Mouse (Mus musculus): ENCODE data around the gene Zcwpw1. TPM values are rescaled to one million over a fixed set of nuclear protein-coding genes. Genes with fewer than 3 reads are reported as not detected.
"Not testable (repeated sequence)": the region's sequence is repeated elsewhere in the genome, so short reads cannot be mapped to it uniquely, and the experiment has no call there.

The Zcwpw1 gene
- polyA plus RNA-seq, 1 experiment from 2014 or later = 11.8 TPM

DNA sequence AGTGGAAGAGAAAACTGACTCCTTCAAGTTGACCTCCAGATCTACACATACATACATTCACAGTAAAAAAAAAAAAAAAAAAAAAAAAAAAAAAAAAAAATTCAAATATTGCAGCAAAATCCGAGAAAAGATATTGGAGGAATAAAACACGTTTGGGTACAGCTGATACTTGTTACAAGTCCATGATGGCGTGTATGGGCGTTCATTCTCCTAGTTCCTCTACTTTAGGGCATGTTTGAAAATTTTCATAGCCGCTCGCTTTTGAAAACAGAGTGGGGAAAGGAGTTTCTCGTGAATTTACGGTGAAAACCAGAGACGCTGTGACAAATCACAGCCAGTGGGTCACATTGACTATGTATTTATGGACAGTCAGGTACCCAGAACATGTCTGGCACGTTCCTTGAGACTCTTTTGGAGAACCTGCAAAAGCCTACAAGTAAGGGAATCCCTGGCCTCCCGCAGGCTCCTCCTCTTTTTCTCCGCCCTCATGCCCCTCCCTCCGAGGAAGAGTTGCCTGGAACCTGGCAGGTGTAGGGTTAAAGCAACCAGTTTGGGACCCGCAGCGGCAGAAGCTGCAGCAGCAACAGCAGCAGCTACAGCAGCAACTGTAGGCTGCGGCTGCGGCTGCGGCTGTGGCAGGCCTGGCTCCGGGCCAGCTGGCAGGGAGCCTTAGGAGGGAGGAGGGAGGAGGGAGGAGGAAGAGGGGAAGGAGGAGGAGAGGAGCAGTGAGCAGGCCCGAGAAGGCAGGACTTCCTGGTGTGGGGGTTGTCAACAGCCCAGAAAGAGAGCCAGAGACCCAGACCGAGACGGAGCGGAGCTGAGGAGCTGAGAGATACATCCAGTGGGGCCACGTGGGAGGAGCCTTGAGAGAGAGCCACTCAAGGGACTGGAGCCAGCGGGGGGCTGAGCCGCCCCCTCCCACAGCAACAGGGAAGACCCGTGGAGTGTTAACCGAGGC is 42.1 kb upstream of the Zcwpw1 start, which contains the start of gene Tsc22d4:
Tsc22d4 (plus strand) TSS at position 517 of the 958 bp plus-strand sequence.
- Histone ChIP-seq H3K27me3 (replicated peaks; ENCODE audit: control insufficient read depth, insufficient read depth, low read length) (no peaks in the 10 kb centered on the region), H3K4me3 (ENCODE audit: low read length) (peak within 1 kb of the TSS; percentile 89), H3K36me3 (ENCODE audit: control insufficient read depth, insufficient read depth, low read length) (no peaks in the 10 kb centered on the region), H3K4me1 (ENCODE audit: control insufficient read depth, insufficient read depth, low read length) (peaks cover 29% of the 10 kb centered on the region), H3K9ac (ENCODE audit: low read depth, low read length) (peak within 1 kb of the TSS; percentile 96), H3K9me3 (ENCODE audit: control insufficient read depth, low read length) (no peaks in the 10 kb centered on the region), H3K27ac (ENCODE audit: low read length) (peak within 1 kb of the TSS; percentile 99), H3K4me2 (ENCODE audit: low read depth, low read length) (peak within 1 kb of the TSS; percentile 97)
- WGBS = 2% methylated on average over 28 of the region's 28 CpGs
- ATAC-seq = peak; percentile 88

DNA sequence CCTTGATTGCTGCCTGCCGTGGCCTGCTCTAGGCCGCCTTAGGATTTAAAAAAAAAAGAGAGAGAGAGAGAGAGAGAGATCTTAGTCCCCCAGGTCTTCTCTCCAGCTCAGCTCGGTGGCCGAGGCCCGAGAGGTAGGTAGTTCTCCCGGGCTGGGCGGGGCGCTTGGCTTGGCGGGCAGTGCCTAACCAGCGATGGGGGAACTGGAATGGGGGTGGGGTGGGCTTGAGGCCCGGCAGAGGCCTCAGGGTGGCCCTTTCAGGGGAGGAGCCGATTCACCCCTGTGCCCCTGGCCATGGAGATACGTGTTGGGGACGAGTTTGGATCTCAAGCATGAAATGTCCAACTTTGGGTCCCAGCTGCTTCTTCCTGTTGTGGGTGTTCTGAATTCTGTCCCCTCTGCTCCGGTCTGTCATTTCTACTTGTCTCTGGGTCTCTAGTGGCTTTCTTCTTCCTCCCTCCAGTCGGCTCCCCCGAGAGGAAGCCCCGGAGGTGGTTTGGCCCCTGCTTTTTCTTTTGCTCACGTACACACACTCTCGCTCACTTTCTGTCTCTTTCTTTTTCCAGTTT is 41.2 kb upstream of the Zcwpw1 start:
- Histone ChIP-seq H3K9me3 (ENCODE audit: control insufficient read depth, low read length) (no peaks in the 10 kb centered on the region), H3K9ac (ENCODE audit: low read depth, low read length) (peak overlapping the region; percentile 96), H3K27ac (ENCODE audit: low read length) (peak overlapping the region; percentile 99), H3K36me3 (ENCODE audit: control insufficient read depth, insufficient read depth, low read length) (no peaks in the 10 kb centered on the region; the same call in 1 of the 2 replicates), H3K4me3 (ENCODE audit: low read length) (peak overlapping the region; percentile 89), H3K4me1 (ENCODE audit: control insufficient read depth, insufficient read depth, low read length) (peaks cover 28% of the 10 kb centered on the region), H3K4me2 (ENCODE audit: low read depth, low read length) (peak overlapping the region; percentile 97), H3K27me3 (replicated peaks; ENCODE audit: control insufficient read depth, insufficient read depth, low read length) (no peaks in the 10 kb centered on the region)
- WGBS = under 1% methylated on average over 20 of the region's 20 CpGs
- ATAC-seq = peak; percentile 56

DNA sequence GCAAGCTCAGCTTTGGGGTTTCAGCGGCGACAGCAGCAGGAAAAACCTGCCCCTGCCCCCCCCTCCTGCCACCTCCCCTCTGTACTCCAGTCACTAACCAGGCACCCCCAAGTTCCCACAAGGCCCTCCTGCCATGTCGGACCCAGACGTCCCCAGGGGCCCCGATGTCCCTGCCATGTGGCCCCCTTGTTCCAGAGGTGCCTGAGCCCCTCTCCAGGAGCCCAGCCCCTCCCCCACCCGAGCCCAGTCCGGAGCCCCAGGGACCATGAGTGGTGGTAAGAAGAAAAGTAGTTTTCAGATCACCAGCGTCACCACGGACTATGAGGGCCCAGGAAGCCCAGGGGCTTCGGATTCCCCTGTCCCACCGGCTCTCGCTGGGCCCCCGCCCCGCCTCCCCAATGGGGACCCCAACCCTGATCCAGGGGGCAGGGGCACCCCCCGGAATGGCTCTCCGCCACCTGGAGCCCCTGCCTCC is 40.7 kb upstream of the Zcwpw1 start:
- H3K36me3 ChIP-seq (ENCODE audit: control insufficient read depth, insufficient read depth, low read length) = peaks cover 1% of the 10 kb centered on the region
- H3K27ac ChIP-seq (ENCODE audit: low read length) = peak overlapping the region; percentile 99
- ATAC-seq = no peak
- peaks cover 28% of the 10 kb centered on the region for H3K4me1 ChIP-seq (ENCODE audit: control insufficient read depth, insufficient read depth, low read length)
- H3K4me3 ChIP-seq (ENCODE audit: low read length) = peak overlapping the region; percentile 89
- WGBS = under 1% methylated on average over 16 of the region's 16 CpGs
- H3K9ac ChIP-seq (ENCODE audit: low read depth, low read length) = peak overlapping the region; percentile 96
- H3K9me3 ChIP-seq (ENCODE audit: control insufficient read depth, low read length) = no peaks in the 10 kb centered on the region
- no peaks in the 10 kb centered on the region for H3K27me3 ChIP-seq (replicated peaks; ENCODE audit: control insufficient read depth, insufficient read depth, low read length)
- H3K4me2 ChIP-seq (ENCODE audit: low read depth, low read length) = peak overlapping the region; percentile 97

DNA sequence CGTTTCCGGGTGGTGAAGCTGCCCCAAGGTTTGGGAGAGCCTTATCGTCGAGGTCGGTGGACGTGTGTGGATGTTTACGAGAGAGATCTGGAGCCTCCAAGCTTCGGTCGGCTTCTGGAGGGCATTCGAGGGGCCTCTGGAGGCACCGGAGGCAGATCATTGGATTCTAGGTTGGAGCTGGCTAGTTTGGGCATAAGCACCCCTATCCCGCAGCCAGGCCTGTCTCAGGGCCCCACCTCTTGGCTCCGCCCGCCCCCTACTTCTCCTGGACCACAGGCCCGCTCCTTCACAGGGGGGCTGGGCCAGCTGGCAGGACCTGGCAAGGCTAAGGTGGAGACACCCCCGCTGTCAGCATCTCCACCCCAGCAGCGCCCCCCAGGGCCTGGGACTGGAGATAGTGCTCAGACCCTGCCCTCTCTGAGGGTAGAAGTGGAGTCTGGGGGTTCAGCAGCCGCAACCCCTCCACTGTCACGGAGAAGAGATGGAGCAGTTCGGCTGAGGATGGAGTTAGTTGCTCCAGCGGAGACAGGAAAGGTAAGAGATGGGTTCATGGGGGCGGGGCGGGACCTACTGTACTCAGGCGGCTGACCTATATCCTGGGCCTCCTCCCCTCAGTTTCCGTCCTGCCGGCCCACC is 40.2 kb upstream of the Zcwpw1 start:
- H3K27me3 ChIP-seq (replicated peaks; ENCODE audit: control insufficient read depth, insufficient read depth, low read length) = no peaks in the 10 kb centered on the region
- peak overlapping the region; percentile 89 for H3K4me3 ChIP-seq (ENCODE audit: low read length)
- peak overlapping the region; percentile 99 for H3K27ac ChIP-seq (ENCODE audit: low read length)
- H3K9ac ChIP-seq (ENCODE audit: low read depth, low read length) = peak overlapping the region; percentile 96
- ATAC-seq = 0 out of 2 replicates have a peak, but pooled peaks have one; percentile 9
- peak overlapping the region; percentile 97 for H3K4me2 ChIP-seq (ENCODE audit: low read depth, low read length)
- H3K4me1 ChIP-seq (ENCODE audit: control insufficient read depth, insufficient read depth, low read length) = peaks cover 28% of the 10 kb centered on the region
- H3K36me3 ChIP-seq (ENCODE audit: control insufficient read depth, insufficient read depth, low read length) = peaks cover 7% of the 10 kb centered on the region
- WGBS = 1% methylated on average over 26 of the region's 26 CpGs
- H3K9me3 ChIP-seq (ENCODE audit: control insufficient read depth, low read length) = no peaks in the 10 kb centered on the region

DNA sequence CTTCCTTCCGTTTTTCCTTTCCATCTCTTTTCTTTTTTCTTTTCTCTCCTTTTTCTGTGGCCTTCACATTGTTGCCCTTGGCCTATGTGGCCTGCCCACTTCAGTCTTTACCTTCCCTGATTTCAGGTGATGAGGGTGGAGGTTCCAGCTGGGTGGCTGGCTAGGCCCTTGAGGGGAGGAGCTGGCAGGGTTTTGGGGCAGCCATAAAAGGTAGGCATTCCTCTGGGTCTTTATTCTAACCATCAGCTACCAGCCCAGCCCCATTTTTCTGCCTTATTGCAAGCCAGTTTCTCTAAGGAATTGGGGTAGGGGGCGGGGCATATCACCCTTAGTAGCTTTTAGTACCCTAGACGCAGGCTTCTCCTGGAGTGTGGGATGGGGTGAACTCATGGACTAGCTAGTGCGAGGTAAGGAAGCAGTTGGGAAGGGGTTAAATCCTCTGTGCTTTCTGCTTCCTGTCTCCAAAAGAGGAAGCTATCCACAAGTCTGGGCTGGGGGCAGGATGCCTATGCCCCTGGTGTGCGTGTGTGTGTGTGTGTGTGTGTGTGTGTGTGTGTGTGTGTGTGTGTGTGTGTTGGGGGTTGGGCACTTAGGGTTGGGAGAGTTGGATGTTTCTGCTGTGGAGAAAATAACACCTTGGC is 39.3 kb upstream of the Zcwpw1 start:
- Histone ChIP-seq H3K4me2 (ENCODE audit: low read depth, low read length) (peak overlapping the region; percentile 97), H3K9me3 (ENCODE audit: control insufficient read depth, low read length) (no peaks in the 10 kb centered on the region), H3K36me3 (ENCODE audit: control insufficient read depth, insufficient read depth, low read length) (peaks cover 12% of the 10 kb centered on the region), H3K4me1 (ENCODE audit: control insufficient read depth, insufficient read depth, low read length) (peaks cover 33% of the 10 kb centered on the region), H3K27ac (ENCODE audit: low read length) (peak overlapping the region; percentile 3), H3K4me3 (ENCODE audit: low read length) (peak overlapping the region; percentile 89), H3K27me3 (replicated peaks; ENCODE audit: control insufficient read depth, insufficient read depth, low read length) (no peaks in the 10 kb centered on the region), H3K9ac (ENCODE audit: low read depth, low read length) (peak overlapping the region; percentile 34)
- ATAC-seq = no peak
- 21% methylated on average over 5 of the region's 5 CpGs for WGBS

DNA sequence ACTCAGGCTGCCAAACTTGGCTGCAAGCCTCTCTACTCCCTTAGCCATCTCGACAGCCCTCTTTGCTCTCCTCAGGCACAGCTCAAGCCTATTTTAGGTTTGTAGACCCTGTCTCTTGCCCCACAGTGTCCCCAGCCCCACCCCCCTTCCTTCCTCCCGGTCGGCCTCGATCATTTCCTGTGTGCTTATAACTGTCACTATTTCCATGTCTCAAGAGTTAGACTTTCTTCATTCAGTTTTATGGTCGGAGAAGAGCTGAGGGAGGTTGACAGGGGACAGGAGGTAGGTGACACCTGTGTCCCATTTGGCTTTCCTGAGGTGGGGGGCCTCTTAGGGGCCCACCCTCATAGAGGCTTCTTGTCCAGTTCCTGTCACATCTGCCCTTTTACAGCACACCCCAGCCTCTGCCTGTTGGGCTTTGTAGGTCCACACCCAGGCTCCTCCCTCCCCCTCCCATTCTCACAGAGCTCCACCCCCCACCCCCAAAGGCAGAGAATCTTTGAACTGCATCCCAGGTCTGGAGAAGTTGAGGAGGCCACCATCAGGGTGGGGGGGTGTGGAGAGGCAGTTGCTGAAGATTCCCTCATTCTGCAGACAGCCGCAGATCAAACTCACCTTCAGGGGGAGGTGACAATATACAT is 38.3 kb upstream of the Zcwpw1 start:
- peak overlapping the region; percentile 97 for H3K4me2 ChIP-seq (ENCODE audit: low read depth, low read length)
- peaks cover 33% of the 10 kb centered on the region for H3K4me1 ChIP-seq (ENCODE audit: control insufficient read depth, insufficient read depth, low read length)
- 52% methylated on average over 6 of the region's 6 CpGs for WGBS
- no peak for ATAC-seq
- no peak overlapping the region for H3K9ac ChIP-seq (ENCODE audit: low read depth, low read length)
- H3K27me3 ChIP-seq (replicated peaks; ENCODE audit: control insufficient read depth, insufficient read depth, low read length) = no peaks in the 10 kb centered on the region
- H3K4me3 ChIP-seq (ENCODE audit: low read length) = peak overlapping the region; percentile 89; the same call in 1 of the 2 replicates
- peaks cover 12% of the 10 kb centered on the region for H3K36me3 ChIP-seq (ENCODE audit: control insufficient read depth, insufficient read depth, low read length)
- H3K9me3 ChIP-seq (ENCODE audit: control insufficient read depth, low read length) = no peaks in the 10 kb centered on the region
- H3K27ac ChIP-seq (ENCODE audit: low read length) = peak overlapping the region; percentile 36; the same call in 1 of the 2 replicates

DNA sequence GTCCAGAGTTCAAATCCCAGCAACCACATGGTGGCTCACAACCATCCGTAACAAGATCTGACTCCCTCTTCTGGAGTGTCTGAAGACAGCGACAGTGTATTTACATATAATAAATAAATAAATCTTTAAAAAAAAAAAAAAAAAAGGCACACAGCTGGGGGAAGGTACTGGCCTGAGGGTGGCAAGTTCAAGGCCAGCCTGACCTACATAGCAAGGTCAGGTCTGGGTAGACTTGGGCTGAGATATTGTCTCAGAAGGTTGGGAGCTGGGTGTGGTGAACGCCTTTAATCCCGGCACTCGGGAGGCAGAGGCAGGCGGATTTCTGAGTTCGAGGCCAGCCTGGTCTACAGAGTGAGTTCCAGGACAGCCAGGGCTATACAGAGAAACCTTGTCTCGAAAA is 37.4 kb upstream of the Zcwpw1 start:
- not testable (repeated sequence) for H3K4me3 ChIP-seq (ENCODE audit: low read length); H3K9ac ChIP-seq (ENCODE audit: low read depth, low read length); H3K4me2 ChIP-seq (ENCODE audit: low read depth, low read length); ATAC-seq; H3K9me3 ChIP-seq (ENCODE audit: control insufficient read depth, low read length); H3K27me3 ChIP-seq (replicated peaks; ENCODE audit: control insufficient read depth, insufficient read depth, low read length); H3K27ac ChIP-seq (ENCODE audit: low read length)
- Histone ChIP-seq H3K36me3 (ENCODE audit: control insufficient read depth, insufficient read depth, low read length) (peaks cover 13% of the 10 kb centered on the region), H3K4me1 (ENCODE audit: control insufficient read depth, insufficient read depth, low read length) (peaks cover 28% of the 10 kb centered on the region)
- WGBS = 84% methylated on average over 7 of the region's 8 CpGs

DNA sequence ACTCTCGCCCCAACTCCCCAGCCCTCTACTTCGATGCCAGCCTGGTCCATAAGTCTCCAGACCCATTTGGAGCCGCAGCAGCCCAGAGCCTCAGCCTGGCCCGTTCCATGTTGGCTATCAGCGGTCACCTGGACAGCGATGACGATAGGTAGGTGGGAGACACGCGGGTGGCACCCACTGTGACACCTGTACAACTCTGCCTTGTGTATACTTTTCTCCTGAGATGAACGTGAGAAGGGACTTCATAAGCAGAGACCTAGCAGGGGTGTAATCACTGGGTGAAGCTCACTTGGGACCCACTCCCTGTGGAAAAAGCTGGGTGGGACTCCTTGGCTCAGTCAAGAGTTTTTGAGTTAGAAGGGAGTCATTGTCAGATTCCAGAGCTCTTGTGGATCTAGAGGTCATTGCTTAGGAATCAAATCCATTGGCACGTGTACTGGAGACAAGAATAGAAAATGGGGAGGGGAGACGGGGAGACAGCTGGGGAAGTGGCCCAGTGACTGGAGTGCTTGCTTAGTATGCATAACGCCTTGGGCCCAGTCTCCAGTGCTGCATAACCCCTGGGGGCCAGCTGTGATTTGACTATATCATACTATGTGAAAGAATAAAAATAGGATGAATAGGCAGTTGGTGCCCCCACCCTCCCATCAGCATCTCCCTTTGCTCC is 36.2 kb upstream of the Zcwpw1 start:
- no peak overlapping the region for H3K4me2 ChIP-seq (ENCODE audit: low read depth, low read length)
- H3K27me3 ChIP-seq (replicated peaks; ENCODE audit: control insufficient read depth, insufficient read depth, low read length) = no peaks in the 10 kb centered on the region
- H3K4me3 ChIP-seq (ENCODE audit: low read length) = no peak overlapping the region
- H3K4me1 ChIP-seq (ENCODE audit: control insufficient read depth, insufficient read depth, low read length) = peaks cover 24% of the 10 kb centered on the region
- H3K9me3 ChIP-seq (ENCODE audit: control insufficient read depth, low read length) = no peaks in the 10 kb centered on the region
- H3K36me3 ChIP-seq (ENCODE audit: control insufficient read depth, insufficient read depth, low read length) = peaks cover 15% of the 10 kb centered on the region
- ATAC-seq = no peak
- 91% methylated on average over 13 of the region's 13 CpGs for WGBS
- no peak overlapping the region for H3K9ac ChIP-seq (ENCODE audit: low read depth, low read length)
- H3K27ac ChIP-seq (ENCODE audit: low read length) = no peak overlapping the region

Measured in intestine, embryonic 16.5 days (tissue).